Mouse (Mus musculus): ENCODE measurements at regions not wholly inside any gene's neighbourhood (a gene's known extent, or its start where the extent isn't known, plus 50 kb on each side); places are given as distances from the start of the nearest gene placed in this dataset.

DNA sequence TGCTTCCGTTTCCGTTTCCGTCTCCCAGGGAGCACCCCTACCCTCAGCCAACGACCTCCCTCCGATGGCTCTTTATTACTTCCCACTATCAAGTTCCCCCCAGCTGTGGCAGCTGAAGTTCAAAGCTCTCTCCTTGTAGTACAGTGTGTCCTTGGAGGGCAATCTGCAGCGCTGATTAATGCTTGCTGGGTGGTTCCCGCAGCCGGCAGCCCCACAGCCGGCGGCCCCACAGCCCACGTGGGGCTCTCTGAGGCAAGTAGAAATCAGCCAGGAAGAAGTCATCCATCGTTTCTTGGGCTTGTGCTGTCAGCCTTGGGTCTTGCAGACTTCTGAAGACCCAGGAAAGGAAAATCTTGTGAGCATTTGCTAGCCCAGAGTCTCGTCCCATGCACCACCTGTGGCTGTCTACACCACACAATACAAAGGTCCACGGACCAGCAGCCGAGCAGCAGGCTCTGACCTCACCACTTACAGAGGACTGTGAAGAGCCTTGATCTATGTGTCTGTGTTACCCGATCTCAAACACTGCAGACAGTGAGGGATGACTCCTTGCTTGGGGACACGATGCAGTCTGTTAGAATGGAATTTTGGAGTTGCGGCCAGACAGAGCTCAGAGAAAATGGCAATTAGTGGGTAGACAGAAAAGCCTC is 178.5 kb downstream of the Gadd45g start:
- ATAC-seq: no peak
- H3K4me2 ChIP-seq (ENCODE audit: low read length): no peak overlapping the region
- H3K27ac ChIP-seq (ENCODE audit: low read length): no peak overlapping the region
- no peak overlapping the region for H3K9ac ChIP-seq (replicated peaks; ENCODE audit: low read depth, low read length)
- 59% methylated on average over 18 of the region's 18 CpGs for WGBS
- no peaks in the 10 kb centered on the region for H3K36me3 ChIP-seq (ENCODE audit: control insufficient read depth, insufficient read depth)
- H3K27me3 ChIP-seq (replicated peaks; ENCODE audit: control insufficient read depth, insufficient read depth, low read length): no peaks in the 10 kb centered on the region
- no peaks in the 10 kb centered on the region for H3K9me3 ChIP-seq (ENCODE audit: control insufficient read depth, low read length)
- H3K4me1 ChIP-seq (replicated peaks; ENCODE audit: control insufficient read depth, insufficient read depth, low read length): peaks cover 14% of the 10 kb centered on the region; the same call in 1 of the 2 replicates
- no peak overlapping the region for H3K4me3 ChIP-seq (replicated peaks; ENCODE audit: low read length)

DNA sequence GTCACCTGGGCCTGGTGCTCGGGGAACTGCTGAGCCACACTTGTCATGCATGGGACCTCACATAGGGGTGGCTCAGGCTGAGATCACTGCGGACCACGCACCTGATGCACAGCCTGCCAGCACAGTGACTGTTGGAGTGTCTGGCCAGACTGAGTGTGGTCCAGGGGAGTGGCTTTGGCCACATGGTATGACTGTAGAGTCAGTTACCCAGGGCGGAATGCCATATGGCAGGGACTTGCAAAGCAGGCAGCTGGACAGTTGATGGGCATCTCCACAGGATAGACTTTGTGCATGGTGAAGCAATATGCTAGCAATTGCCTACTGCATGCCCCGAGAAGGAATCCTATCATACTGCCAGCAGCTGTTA is 179.0 kb downstream of the Gadd45g start:
- H3K36me3 ChIP-seq (ENCODE audit: control insufficient read depth, insufficient read depth): no peaks in the 10 kb centered on the region
- H3K9me3 ChIP-seq (ENCODE audit: control insufficient read depth, low read length): no peaks in the 10 kb centered on the region
- H3K9ac ChIP-seq (replicated peaks; ENCODE audit: low read depth, low read length): no peak overlapping the region
- 76% methylated on average over 5 of the region's 5 CpGs for WGBS
- no peak overlapping the region for H3K27ac ChIP-seq (ENCODE audit: low read length)
- no peak for ATAC-seq
- H3K27me3 ChIP-seq (replicated peaks; ENCODE audit: control insufficient read depth, insufficient read depth, low read length): no peaks in the 10 kb centered on the region
- H3K4me3 ChIP-seq (replicated peaks; ENCODE audit: low read length): no peak overlapping the region
- H3K4me1 ChIP-seq (replicated peaks; ENCODE audit: control insufficient read depth, insufficient read depth, low read length): peaks cover 13% of the 10 kb centered on the region; the same call in 1 of the 2 replicates
- no peak overlapping the region for H3K4me2 ChIP-seq (ENCODE audit: low read length)

GRCm38 (mm10) chr13:52026291-52026690 is 179.8 kb downstream of the Gadd45g start:
- Histone ChIP-seq H3K4me1 (replicated peaks; ENCODE audit: control insufficient read depth, insufficient read depth, low read length) (peaks cover 11% of the 10 kb centered on the region; the same call in 1 of the 2 replicates), H3K27me3 (replicated peaks; ENCODE audit: control insufficient read depth, insufficient read depth, low read length) (no peaks in the 10 kb centered on the region), H3K36me3 (ENCODE audit: control insufficient read depth, insufficient read depth) (no peaks in the 10 kb centered on the region), H3K9me3 (ENCODE audit: control insufficient read depth, low read length) (peaks cover 2% of the 10 kb centered on the region; the same call in 1 of the 2 replicates), H3K4me2 (ENCODE audit: low read length) (no peak overlapping the region), H3K9ac (replicated peaks; ENCODE audit: low read depth, low read length) (no peak overlapping the region), H3K4me3 (replicated peaks; ENCODE audit: low read length) (no peak overlapping the region), H3K27ac (ENCODE audit: low read length) (no peak overlapping the region)
- no peak for ATAC-seq
- 92% methylated on average over 7 of the region's 7 CpGs for WGBS

DNA sequence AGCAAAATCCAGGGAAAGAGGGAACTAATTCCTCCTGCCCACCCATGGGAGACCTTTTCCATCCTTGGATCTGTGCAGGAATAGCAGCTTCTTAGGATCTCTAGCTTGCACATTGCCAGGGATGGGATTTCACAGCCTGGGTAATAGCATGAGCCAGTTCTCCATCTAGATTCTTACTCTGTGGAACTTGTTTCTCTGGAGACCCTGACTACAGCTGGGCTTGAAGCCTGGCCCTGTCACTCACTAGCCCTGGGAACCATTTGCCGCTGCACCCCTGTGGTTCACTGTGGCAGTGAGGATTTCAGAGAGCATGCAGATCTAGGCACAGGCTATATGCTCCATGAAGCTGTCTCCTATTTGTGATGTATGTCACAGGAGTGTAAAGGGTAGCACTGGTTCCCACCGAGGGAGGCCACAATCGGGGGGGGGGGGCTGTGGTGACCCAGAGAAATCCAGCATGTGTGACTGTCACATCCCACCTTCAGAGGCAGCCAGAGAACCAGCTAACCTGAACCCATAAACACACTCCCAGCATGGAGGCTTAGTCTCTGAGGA is 183.5 kb downstream of the Gadd45g start:
- H3K27ac ChIP-seq (ENCODE audit: low read length): no peak overlapping the region
- no peaks in the 10 kb centered on the region for H3K27me3 ChIP-seq (replicated peaks; ENCODE audit: control insufficient read depth, insufficient read depth, low read length)
- H3K9me3 ChIP-seq (ENCODE audit: control insufficient read depth, low read length): peaks cover 2% of the 10 kb centered on the region; the same call in 1 of the 2 replicates
- H3K4me3 ChIP-seq (replicated peaks; ENCODE audit: low read length): no peak overlapping the region
- peaks cover under 1% of the 10 kb centered on the region; the same call in 1 of the 2 replicates for H3K4me1 ChIP-seq (replicated peaks; ENCODE audit: control insufficient read depth, insufficient read depth, low read length)
- WGBS: 59% methylated on average over 3 of the region's 3 CpGs
- no peak overlapping the region for H3K4me2 ChIP-seq (ENCODE audit: low read length)
- ATAC-seq: no peak
- H3K36me3 ChIP-seq (ENCODE audit: control insufficient read depth, insufficient read depth): no peaks in the 10 kb centered on the region
- H3K9ac ChIP-seq (replicated peaks; ENCODE audit: low read depth, low read length): no peak overlapping the region

GRCm38 (mm10) chr13:52031465-52031864 is 185.0 kb downstream of the Gadd45g start:
- 82% methylated on average over 5 of the region's 5 CpGs for WGBS
- no peak for ATAC-seq
- peaks cover 2% of the 10 kb centered on the region; the same call in 1 of the 2 replicates for H3K9me3 ChIP-seq (ENCODE audit: control insufficient read depth, low read length)
- no peak overlapping the region for H3K9ac ChIP-seq (replicated peaks; ENCODE audit: low read depth, low read length)
- no peak overlapping the region for H3K4me3 ChIP-seq (replicated peaks; ENCODE audit: low read length)
- H3K27me3 ChIP-seq (replicated peaks; ENCODE audit: control insufficient read depth, insufficient read depth, low read length): no peaks in the 10 kb centered on the region
- H3K36me3 ChIP-seq (ENCODE audit: control insufficient read depth, insufficient read depth): no peaks in the 10 kb centered on the region
- no peak overlapping the region for H3K4me2 ChIP-seq (ENCODE audit: low read length)
- H3K4me1 ChIP-seq (replicated peaks; ENCODE audit: control insufficient read depth, insufficient read depth, low read length): 0 out of 2 replicates have a peak, but pooled peaks cover 2% of the 10 kb centered on the region
- no peak overlapping the region for H3K27ac ChIP-seq (ENCODE audit: low read length)

DNA sequence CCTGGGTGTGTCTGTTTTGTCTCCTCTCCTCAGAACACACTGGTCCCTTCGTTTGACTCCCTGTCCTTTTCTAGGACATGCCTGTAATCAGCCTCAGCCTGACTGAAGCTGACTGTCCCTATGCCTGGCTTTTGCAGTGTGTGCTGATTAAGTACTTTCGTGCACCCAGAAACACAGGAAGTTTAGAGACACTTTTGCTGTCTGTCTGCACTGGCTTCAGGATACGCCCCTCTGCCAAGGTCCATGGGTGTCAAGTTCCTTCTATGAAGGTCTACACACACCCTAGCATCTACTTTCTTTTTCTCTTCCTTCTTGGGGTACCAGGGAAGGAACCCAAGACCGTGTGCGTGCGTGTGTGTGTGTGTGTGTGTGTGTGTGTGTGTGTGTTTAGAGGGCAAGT is 189.3 kb downstream of the Gadd45g start:
- no peaks in the 10 kb centered on the region for H3K36me3 ChIP-seq (ENCODE audit: control insufficient read depth, insufficient read depth)

GRCm38 (mm10) chr13:52036351-52036750 is 189.9 kb downstream of the Gadd45g start:
- WGBS: 67% methylated on average over 5 of the region's 5 CpGs
- Histone ChIP-seq H3K36me3 (ENCODE audit: control insufficient read depth, insufficient read depth) (no peaks in the 10 kb centered on the region), H3K9me3 (ENCODE audit: control insufficient read depth, low read length) (no peaks in the 10 kb centered on the region), H3K4me3 (replicated peaks; ENCODE audit: low read length) (no peak overlapping the region), H3K4me2 (ENCODE audit: low read length) (no peak overlapping the region), H3K4me1 (replicated peaks; ENCODE audit: control insufficient read depth, insufficient read depth, low read length) (0 out of 2 replicates have a peak, but pooled peaks cover 3% of the 10 kb centered on the region), H3K9ac (replicated peaks; ENCODE audit: low read depth, low read length) (no peak overlapping the region), H3K27ac (ENCODE audit: low read length) (no peak overlapping the region), H3K27me3 (replicated peaks; ENCODE audit: control insufficient read depth, insufficient read depth, low read length) (no peaks in the 10 kb centered on the region)
- ATAC-seq: peak; percentile 51; the same call in 1 of the 2 replicates

More for the DNA sequence above, 189.3 kb downstream of the Gadd45g start:
- H3K4me2 ChIP-seq (ENCODE audit: low read length): no peak overlapping the region
- 0 out of 2 replicates have a peak, but pooled peaks cover 3% of the 10 kb centered on the region for H3K4me1 ChIP-seq (replicated peaks; ENCODE audit: control insufficient read depth, insufficient read depth, low read length)
- no peak overlapping the region for H3K27ac ChIP-seq (ENCODE audit: low read length)
- ATAC-seq: no peak
- no peaks in the 10 kb centered on the region for H3K27me3 ChIP-seq (replicated peaks; ENCODE audit: control insufficient read depth, insufficient read depth, low read length)
- H3K9me3 ChIP-seq (ENCODE audit: control insufficient read depth, low read length): peaks cover 2% of the 10 kb centered on the region; the same call in 1 of the 2 replicates
- no peak overlapping the region for H3K4me3 ChIP-seq (replicated peaks; ENCODE audit: low read length)
- WGBS: 92% methylated on average over 6 of the region's 6 CpGs
- no peak overlapping the region for H3K9ac ChIP-seq (replicated peaks; ENCODE audit: low read depth, low read length)

DNA sequence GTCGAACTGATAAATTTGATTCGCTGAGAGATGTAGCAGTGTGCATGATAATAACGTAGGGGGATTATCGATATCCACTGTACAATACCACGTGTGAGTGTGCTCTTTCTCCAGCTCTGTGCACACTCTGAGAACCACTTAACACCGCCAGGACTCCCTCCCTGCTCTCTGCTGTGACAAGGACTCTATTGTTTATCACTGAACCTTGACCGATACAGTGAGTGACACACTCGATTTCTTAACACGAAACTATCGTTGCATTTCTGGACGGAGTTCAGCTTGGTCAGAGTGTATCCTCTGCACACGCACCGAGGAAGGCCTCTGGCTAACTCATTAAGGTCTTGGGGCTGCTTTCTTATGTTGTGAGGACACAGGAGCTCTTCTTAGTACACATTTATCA is 190.7 kb downstream of the Gadd45g start:
- no peaks in the 10 kb centered on the region for H3K36me3 ChIP-seq (ENCODE audit: control insufficient read depth, insufficient read depth)
- no peaks in the 10 kb centered on the region for H3K9me3 ChIP-seq (ENCODE audit: control insufficient read depth, low read length)
- 57% methylated on average over 13 of the region's 13 CpGs for WGBS
- H3K27ac ChIP-seq (ENCODE audit: low read length): no peak overlapping the region
- no peak overlapping the region for H3K4me3 ChIP-seq (replicated peaks; ENCODE audit: low read length)
- no peak for ATAC-seq
- H3K4me2 ChIP-seq (ENCODE audit: low read length): no peak overlapping the region
- no peak overlapping the region for H3K9ac ChIP-seq (replicated peaks; ENCODE audit: low read depth, low read length)
- H3K4me1 ChIP-seq (replicated peaks; ENCODE audit: control insufficient read depth, insufficient read depth, low read length): peaks cover 9% of the 10 kb centered on the region
- no peaks in the 10 kb centered on the region for H3K27me3 ChIP-seq (replicated peaks; ENCODE audit: control insufficient read depth, insufficient read depth, low read length)

GRCm38 (mm10) chr13:52041467-52042421 is 195.3 kb downstream of the Gadd45g start:
- no peak overlapping the region for H3K4me3 ChIP-seq (replicated peaks; ENCODE audit: low read length)
- H3K9ac ChIP-seq (replicated peaks; ENCODE audit: low read depth, low read length): no peak overlapping the region
- peaks cover 23% of the 10 kb centered on the region for H3K4me1 ChIP-seq (replicated peaks; ENCODE audit: control insufficient read depth, insufficient read depth, low read length)
- H3K27me3 ChIP-seq (replicated peaks; ENCODE audit: control insufficient read depth, insufficient read depth, low read length): no peaks in the 10 kb centered on the region
- H3K9me3 ChIP-seq (ENCODE audit: control insufficient read depth, low read length): no peaks in the 10 kb centered on the region
- H3K27ac ChIP-seq (ENCODE audit: low read length): peak overlapping the region; percentile 26; the same call in 1 of the 2 replicates
- H3K4me2 ChIP-seq (ENCODE audit: low read length): no peak overlapping the region
- 47% methylated on average over 15 of the region's 15 CpGs for WGBS
- H3K36me3 ChIP-seq (ENCODE audit: control insufficient read depth, insufficient read depth): no peaks in the 10 kb centered on the region
- ATAC-seq: peak; percentile 54
